Mouse (Mus musculus): ENCODE data around the gene Hnrnpf.

DNA sequence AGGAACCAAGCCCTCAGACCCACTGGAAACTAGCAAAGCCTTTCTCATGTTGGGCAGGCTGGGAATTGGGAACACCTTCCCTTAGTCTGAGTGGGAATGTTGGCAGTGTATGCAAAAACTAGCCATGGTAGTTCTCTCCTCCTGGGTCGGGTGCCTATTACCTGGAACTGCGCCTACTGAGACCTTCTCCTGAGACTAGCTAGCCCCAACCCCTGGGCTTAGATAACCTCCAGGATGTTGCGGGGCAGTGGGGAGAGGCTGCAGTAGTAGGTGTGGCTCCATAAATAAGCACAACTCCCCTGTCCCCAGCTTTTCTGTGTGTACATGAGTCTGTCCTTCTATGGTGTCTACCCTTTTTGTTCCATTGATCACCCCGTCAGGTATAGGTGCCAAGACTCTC lies 2.4 kb downstream of the Hnrnpf start:
- TF ChIP-seq CHD2 (IDR thresholded peaks at IDR 0.05; ENCODE audit: low read depth, low read length) (no peak), ZC3H11A (IDR thresholded peaks at IDR 0.05; ENCODE audit: borderline replicate concordance, low read depth, low read length) (no peak), ZNF384 (IDR thresholded peaks at IDR 0.05; ENCODE audit: low read depth, low read length) (no peak), MAFK (IDR thresholded peaks at IDR 0.05; ENCODE audit: insufficient read depth, low read depth, low read length) (no peak)

Data from ES-E14 (cell line).